Mouse (Mus musculus): ENCODE measurements around the gene Gm20449.
A peak's percentile ranks its signal among the peaks of the same experiment; 100 is the strongest.
"Not testable (repeated sequence)": the region's sequence is repeated elsewhere in the genome, so short reads cannot be mapped to it uniquely, and the experiment has no call there.

Gene Gm20449

GRCm38 (mm10) chr7:41499389-41500049, at the start of gene Gm20449, which contains the start of gene AW146154:
TSS of gene Gm20449 (minus strand) at chr7:41499417.
TSS of gene AW146154 (minus strand) at chr7:41499890.
- peak; percentile 91 to 96 for DNase-seq (ENCODE audit: low spot score in 2 of 2)

- DNase-seq (ENCODE audit: low spot score in 2 of 2): no peak
These were observed 13.5 kb upstream of the Gm20449 start for GRCm38 (mm10) chr7:41512672-41513071.

DNA sequence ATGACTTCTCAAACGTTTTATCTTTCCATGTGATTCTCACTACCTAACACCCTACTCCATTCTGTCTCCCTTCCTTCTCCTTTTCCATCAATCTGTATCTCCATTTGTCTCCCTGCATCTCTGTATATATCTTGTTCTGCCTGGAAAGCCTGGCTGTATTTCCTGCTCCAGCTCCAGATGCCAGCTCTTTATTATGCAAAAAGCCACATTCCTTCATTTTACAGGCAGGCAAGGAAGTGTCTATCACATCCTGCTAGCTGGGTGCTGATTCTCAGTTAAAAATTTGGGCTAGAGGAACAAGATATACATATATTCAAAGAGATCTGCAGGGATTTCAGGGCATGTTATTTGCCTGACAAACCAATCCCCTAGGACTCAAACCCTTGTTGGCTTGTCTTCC, 13.0 kb upstream of the Gm20449 start:
- no peak for DNase-seq (ENCODE audit: low spot score in 2 of 2)

GRCm38 (mm10) chr7:41502402-41502801, 3.2 kb upstream of the Gm20449 start:
- peak in 1 of 2 experiments; percentile 7 for DNase-seq (ENCODE audit: low spot score in 2 of 2)

- peak in 1 of 2 experiments; percentile 50 for DNase-seq (ENCODE audit: low spot score in 2 of 2)
These were observed 1.1 kb upstream of the Gm20449 start for GRCm38 (mm10) chr7:41500151-41500934.

GRCm38 (mm10) chr7:41499018-41499388, 214 bp downstream of the Gm20449 start:
- DNase-seq (ENCODE audit: low spot score in 2 of 2): not testable (repeated sequence)

DNA sequence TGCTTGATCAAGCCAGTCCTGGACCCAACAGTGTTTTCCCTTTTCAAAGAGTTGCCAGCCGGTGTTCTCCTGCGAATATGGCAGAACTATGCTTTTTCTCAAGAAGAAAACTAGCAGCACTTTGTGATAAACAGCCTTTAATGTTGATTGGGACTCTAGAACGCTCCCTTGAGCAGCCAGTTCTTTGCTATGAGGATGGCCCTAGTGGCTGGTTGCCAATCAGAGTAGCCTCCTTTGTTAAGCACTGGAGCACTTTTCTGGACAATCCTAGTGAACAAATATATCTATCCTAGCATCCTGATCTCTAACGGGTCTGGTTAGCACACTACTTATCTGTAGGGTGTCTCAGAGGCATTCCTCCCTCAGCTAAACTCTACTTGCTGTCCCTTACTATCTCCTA, 753 bp downstream of the Gm20449 start:
- DNase-seq (ENCODE audit: low spot score in 2 of 2): not testable (repeated sequence)

DNA sequence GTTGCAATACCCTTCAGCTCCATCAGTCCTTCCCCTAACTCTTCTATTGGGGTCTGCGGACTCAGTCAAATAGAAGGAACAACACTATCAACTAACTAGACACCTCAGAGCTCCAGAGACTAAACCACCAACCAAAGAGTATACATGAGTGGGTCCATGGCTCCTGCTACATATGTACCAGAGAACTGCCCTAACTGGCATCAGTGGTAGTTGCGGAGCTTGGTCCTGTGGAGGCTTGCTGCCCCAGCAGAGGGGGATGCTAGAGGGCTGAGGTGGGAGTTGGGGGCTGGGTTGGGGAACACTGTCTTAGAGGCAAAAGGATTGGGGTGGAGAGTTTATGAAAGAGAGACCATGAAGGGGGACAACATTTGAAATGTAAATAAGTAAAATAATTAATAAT, 1.3 kb downstream of the Gm20449 start:
- peak in 1 of 2 experiments; percentile 8 for DNase-seq (ENCODE audit: low spot score in 2 of 2)

- DNase-seq (ENCODE audit: low spot score in 2 of 2): no peak
These were observed 47.4 kb downstream of the Gm20449 start for GRCm38 (mm10) chr7:41451864-41452263.

DNA sequence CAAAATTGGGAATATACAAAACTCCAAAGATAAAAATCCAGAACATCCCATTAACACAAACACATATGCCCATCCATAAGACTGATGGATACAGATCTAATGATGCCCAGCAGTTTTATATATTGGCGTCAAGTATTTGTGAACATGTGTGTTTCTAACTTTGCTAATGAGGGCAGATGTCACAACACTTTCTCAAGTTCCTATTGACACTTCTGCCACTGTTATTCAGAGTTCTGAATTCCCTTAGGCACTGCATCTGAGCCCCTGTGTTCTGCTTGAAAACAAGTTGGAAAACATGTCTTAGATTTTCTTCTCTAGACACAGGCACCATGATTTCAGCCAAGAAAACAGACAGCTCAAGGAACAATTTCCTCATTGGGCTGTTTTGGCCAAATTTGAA, 50.6 kb downstream of the Gm20449 start, which contains the start of gene Vmn2r57:
Gene Vmn2r57 (minus strand): TSS at position 101 of the 400 bp plus-strand sequence.
- not testable (repeated sequence) for DNase-seq (ENCODE audit: low spot score in 2 of 2)

- DNase-seq (ENCODE audit: low spot score in 2 of 2): no peak
These were observed 105.1 kb downstream of the Gm20449 start for GRCm38 (mm10) chr7:41394130-41394529.

- DNase-seq (ENCODE audit: low spot score in 2 of 2): peak; percentile 36 to 61
These were observed 105.9 kb downstream of the Gm20449 start, which contains the start of gene AI987944 for GRCm38 (mm10) chr7:41393048-41393971. TSS of gene AI987944 (minus strand) at chr7:41393379.

Measured in cerebellum, postnatal 4 days (tissue).